Mouse (Mus musculus): Measurements from ENCODE around the gene Lrrc3c.

The Lrrc3c gene

GRCm38 (mm10) chr11:98597991-98598390, at the start of gene Lrrc3c:
Gene Lrrc3c, plus strand, starts transcription at chr11:98598291.
- ATAC-seq (ENCODE audit: low TSS enrichment) = no peak

- no peak for ATAC-seq (ENCODE audit: low TSS enrichment)
Measured at GRCm38 (mm10) chr11:98549363-98549762, 48.7 kb upstream of the Lrrc3c start.

- no peak for ATAC-seq (ENCODE audit: low TSS enrichment)
Measured at GRCm38 (mm10) chr11:98550311-98550974, 47.6 kb upstream of the Lrrc3c start.

- ATAC-seq (ENCODE audit: low TSS enrichment) = peak; percentile 97
Measured at GRCm38 (mm10) chr11:98550975-98551828, 46.9 kb upstream of the Lrrc3c start, which contains the start of gene Zpbp2. Gene Zpbp2, plus strand, starts transcription at chr11:98551097.

GRCm38 (mm10) chr11:98553966-98554365, 44.1 kb upstream of the Lrrc3c start:
- ATAC-seq (ENCODE audit: low TSS enrichment) = no peak

- no peak for ATAC-seq (ENCODE audit: low TSS enrichment)
Measured at GRCm38 (mm10) chr11:98555124-98555700, 42.9 kb upstream of the Lrrc3c start.

- no peak for ATAC-seq (ENCODE audit: low TSS enrichment)
Measured at GRCm38 (mm10) chr11:98560942-98561341, 37.1 kb upstream of the Lrrc3c start.

GRCm38 (mm10) chr11:98563025-98563424, 35.1 kb upstream of the Lrrc3c start:
- no peak for ATAC-seq (ENCODE audit: low TSS enrichment)

- no peak for ATAC-seq (ENCODE audit: low TSS enrichment)
Measured at GRCm38 (mm10) chr11:98563921-98564414, 34.1 kb upstream of the Lrrc3c start.

- ATAC-seq (ENCODE audit: low TSS enrichment) = no peak
Measured at GRCm38 (mm10) chr11:98568326-98568725, 29.8 kb upstream of the Lrrc3c start.

- no peak for ATAC-seq (ENCODE audit: low TSS enrichment)
Measured at GRCm38 (mm10) chr11:98569461-98569860, 28.6 kb upstream of the Lrrc3c start.

GRCm38 (mm10) chr11:98577776-98578175, 20.3 kb upstream of the Lrrc3c start:
- no peak for ATAC-seq (ENCODE audit: low TSS enrichment)

GRCm38 (mm10) chr11:98580301-98581121, 17.6 kb upstream of the Lrrc3c start:
- ATAC-seq (ENCODE audit: low TSS enrichment) = no peak

- no peak; the same call in 1 of the 2 replicates for ATAC-seq (ENCODE audit: low TSS enrichment)
Measured at GRCm38 (mm10) chr11:98581286-98582029, 16.6 kb upstream of the Lrrc3c start.

GRCm38 (mm10) chr11:98582030-98582388, 16.1 kb upstream of the Lrrc3c start:
- no peak for ATAC-seq (ENCODE audit: low TSS enrichment)

- no peak for ATAC-seq (ENCODE audit: low TSS enrichment)
Measured at GRCm38 (mm10) chr11:98582551-98583264, 15.4 kb upstream of the Lrrc3c start.

GRCm38 (mm10) chr11:98583265-98583552, 14.9 kb upstream of the Lrrc3c start:
- ATAC-seq (ENCODE audit: low TSS enrichment) = no peak

GRCm38 (mm10) chr11:98583571-98583970, 14.5 kb upstream of the Lrrc3c start:
- ATAC-seq (ENCODE audit: low TSS enrichment) = no peak

- no peak for ATAC-seq (ENCODE audit: low TSS enrichment)
Measured at GRCm38 (mm10) chr11:98584146-98584545, 13.9 kb upstream of the Lrrc3c start.

GRCm38 (mm10) chr11:98584629-98585177, 13.4 kb upstream of the Lrrc3c start:
- ATAC-seq (ENCODE audit: low TSS enrichment) = no peak
